Mouse (Mus musculus): ENCODE results near the gene Amot. TPM values are rescaled to one million over a fixed set of nuclear protein-coding genes. Genes with fewer than 3 reads are reported as not detected.
A peak's percentile ranks its signal among the peaks of the same experiment; 100 is the strongest.

Amot gene
- 1.7 TPM in 2 replicates for polyA plus RNA-seq (2015; fragmentation: Nextera tagmentation; extraction: Ambion mirVana)

GRCm38 (mm10) chrX:145504717-145505415 lies at the start of gene Amot:
Amot (minus strand) TSS chrX:145505181.
- DNase-seq (ENCODE audit: low spot score), result peak; percentile 46

GRCm38 (mm10) chrX:145545060-145545459 lies 40.1 kb upstream of the Amot start:
- DNase-seq (ENCODE audit: low spot score), result no peak

GRCm38 (mm10) chrX:145543602-145544490 lies 38.9 kb upstream of the Amot start:
- no peak for DNase-seq (ENCODE audit: low spot score)

GRCm38 (mm10) chrX:145541050-145541449 lies 36.1 kb upstream of the Amot start:
- no peak for DNase-seq (ENCODE audit: low spot score)

- no peak for DNase-seq (ENCODE audit: low spot score)
Measured at GRCm38 (mm10) chrX:145540321-145540720, 35.3 kb upstream of the Amot start.

- DNase-seq (ENCODE audit: low spot score), result no peak
Measured at GRCm38 (mm10) chrX:145529602-145530001, 24.6 kb upstream of the Amot start.

- no peak for DNase-seq (ENCODE audit: low spot score)
Measured at GRCm38 (mm10) chrX:145516322-145517066, 11.5 kb upstream of the Amot start.

- DNase-seq (ENCODE audit: low spot score), result no peak
Measured at GRCm38 (mm10) chrX:145515498-145516158, 10.6 kb upstream of the Amot start.

GRCm38 (mm10) chrX:145510675-145511074 lies 5.7 kb upstream of the Amot start:
- no peak for DNase-seq (ENCODE audit: low spot score)

GRCm38 (mm10) chrX:145505457-145506201 lies 648 bp upstream of the Amot start:
- peak; percentile 26 for DNase-seq (ENCODE audit: low spot score)

GRCm38 (mm10) chrX:145501666-145502355 lies 3.2 kb downstream of the Amot start:
- no peak for DNase-seq (ENCODE audit: low spot score)

GRCm38 (mm10) chrX:145499101-145499500 lies 5.9 kb downstream of the Amot start:
- DNase-seq (ENCODE audit: low spot score), result no peak

GRCm38 (mm10) chrX:145498691-145499090 lies 6.3 kb downstream of the Amot start:
- DNase-seq (ENCODE audit: low spot score), result no peak

GRCm38 (mm10) chrX:145497486-145497885 lies 7.5 kb downstream of the Amot start:
- DNase-seq (ENCODE audit: low spot score), result no peak

GRCm38 (mm10) chrX:145495381-145495780 lies 9.6 kb downstream of the Amot start:
- DNase-seq (ENCODE audit: low spot score), result no peak

- DNase-seq (ENCODE audit: low spot score), result no peak
Measured at GRCm38 (mm10) chrX:145490821-145491220, 14.2 kb downstream of the Amot start.

GRCm38 (mm10) chrX:145490417-145490816 lies 14.6 kb downstream of the Amot start:
- DNase-seq (ENCODE audit: low spot score), result no peak

- no peak for DNase-seq (ENCODE audit: low spot score)
Measured at GRCm38 (mm10) chrX:145489950-145490349, 15.0 kb downstream of the Amot start.

GRCm38 (mm10) chrX:145485495-145485894 lies 19.5 kb downstream of the Amot start:
- no peak for DNase-seq (ENCODE audit: low spot score)
